Mouse (Mus musculus) naive thymus-derived CD4-positive, alpha-beta T cell, adult 5 months (primary cell): Measurements from ENCODE around the gene Plekhg3. TPM values are rescaled to one million over a fixed set of nuclear protein-coding genes. Genes with fewer than 3 reads are reported as not detected.

Experiments
- polyA plus RNA-seq: library from polyadenylated mRNA; unstranded; fragments of 100-300 nt; shearing (Covaris generic); gene quantifications from one replicate; pipeline ENCODE4 v1.2.1, GENCODE M21; 2017

The Plekhg3 gene
- polyA plus RNA-seq, result not detected

DNA sequence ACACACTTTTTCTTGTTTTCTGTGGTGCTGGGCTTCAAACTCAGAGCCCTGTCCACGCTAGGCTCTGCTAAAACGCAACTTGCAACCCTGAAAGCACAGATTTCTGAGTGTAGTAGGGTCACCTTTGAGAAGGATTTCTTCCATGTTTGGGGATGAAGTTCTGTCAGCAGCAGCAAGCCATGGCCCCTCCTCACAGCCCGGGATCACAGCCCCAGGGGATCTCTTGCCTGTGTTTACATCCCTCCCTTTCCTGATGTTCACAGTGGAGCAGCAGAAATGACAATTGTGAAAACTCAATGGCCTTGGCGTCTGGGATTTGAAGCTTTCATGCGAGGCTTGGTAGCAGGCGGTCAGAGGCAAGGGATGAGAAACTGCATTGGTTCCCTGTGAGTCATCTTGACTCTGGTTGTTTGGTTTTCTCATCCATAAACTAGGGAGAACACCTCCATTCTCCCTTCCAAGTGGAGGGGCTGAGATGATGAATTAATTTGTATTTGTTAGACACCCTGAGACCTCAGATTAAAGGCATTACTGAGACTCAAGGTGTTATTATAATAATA, at the start of gene Plekhg3:
Gene Plekhg3, plus strand, starts transcription at position 312 of the 560 bp plus-strand sequence.

Other genes starting within 250 kb of the Plekhg3 start
- gene Akap5, start 206.0 kb upstream of the Plekhg3 start, polyA plus RNA-seq, result 0.40 TPM
- 100.0 TPM for gene Zbtb25, start 161.3 kb upstream of the Plekhg3 start, polyA plus RNA-seq
- 18.9 TPM for gene Zbtb1, start 160.6 kb upstream of the Plekhg3 start, polyA plus RNA-seq
- gene Hspa2, start 126.7 kb upstream of the Plekhg3 start, polyA plus RNA-seq, result 3.6 TPM
- gene Ppp1r36, start 113.4 kb upstream of the Plekhg3 start, polyA plus RNA-seq, result not detected
- gene Sptb, start 179.7 kb downstream of the Plekhg3 start, polyA plus RNA-seq, result 0.17 TPM
- gene Churc1, start 234.6 kb downstream of the Plekhg3 start, polyA plus RNA-seq, result 122 TPM
- gene Fntb, start 234.7 kb downstream of the Plekhg3 start, polyA plus RNA-seq, result 24.0 TPM